15 mouse cellular contexts compared by ENCODE assay signal in the genomic region with DNA sequence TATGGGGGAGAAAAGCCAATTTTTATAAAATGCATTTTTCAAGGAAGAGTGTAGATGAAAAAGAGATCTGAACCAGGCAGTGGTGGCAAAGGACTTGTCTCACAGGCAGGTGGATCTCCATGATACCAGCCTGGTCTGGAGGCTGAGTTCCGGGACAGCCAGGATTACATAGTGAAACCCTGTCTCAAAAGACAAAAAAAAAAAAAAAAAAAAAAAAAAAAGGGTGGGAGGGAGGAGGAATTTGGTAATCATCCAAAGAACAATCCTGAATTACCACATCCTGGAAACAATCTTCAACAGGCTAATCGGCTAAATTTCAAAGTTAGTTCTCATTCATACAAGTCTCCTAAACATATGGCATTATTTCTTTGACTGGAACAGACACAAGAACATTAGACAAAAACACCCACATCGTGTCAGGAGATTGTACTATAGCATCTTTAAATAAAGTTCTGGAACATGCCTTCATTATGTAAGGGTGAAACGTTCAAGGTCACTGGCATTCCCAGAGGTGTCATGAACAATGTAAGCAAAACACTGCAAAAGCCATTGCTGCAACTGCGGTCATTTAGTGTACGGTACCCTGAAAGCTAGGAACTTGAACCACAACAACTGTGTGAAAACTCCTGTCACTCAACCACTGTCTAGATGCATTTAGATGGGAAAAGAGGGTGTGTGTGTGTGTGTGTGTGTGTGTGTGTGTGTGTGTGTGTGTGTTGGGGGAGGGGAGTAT.
DNase-seq lines count a peak whose midpoint lies in the region; ATAC-seq and TF ChIP-seq lines count a peak whose summit lies in the region.
"Had no signal": no experiment of that assay in that cellular context is flagged by ENCODE, and none has a peak within 500 bp of the region (broad histone marks: within the 10 kb centered on the region; RNA-seq: fewer than 3 reads in every experiment).

No protein-coding gene starts in this region.

- no peak for TF ChIP-seq CTCF in intestine, postnatal 0 days (IDR thresholded peaks at IDR 0.05; ENCODE audit: low read depth)

- ATAC-seq in intestine, embryonic 16.5 days: 0 out of 2 replicates have a peak, but pooled peaks have one; percentile 36
- no peak for ATAC-seq in intestine, postnatal 0 days
- ATAC-seq: forebrain, postnatal 0 days had no signal

- H3K36me3 ChIP-seq in intestine, embryonic 16.5 days (ENCODE audit: control insufficient read depth, insufficient read depth, low read length): peaks cover 5% of the 10 kb centered on the region; the same call in 1 of the 2 replicates
- H3K36me3 ChIP-seq in intestine, postnatal 0 days (ENCODE audit: control insufficient read depth, insufficient read depth): peaks cover 23% of the 10 kb centered on the region

- H3K9me3 ChIP-seq in intestine, embryonic 16.5 days (ENCODE audit: control insufficient read depth, low read length): no peaks in the 10 kb centered on the region
- no peaks in the 10 kb centered on the region for H3K9me3 ChIP-seq in intestine, postnatal 0 days (ENCODE audit: control insufficient read depth)
- H3K9me3 ChIP-seq: hindbrain, embryonic 12.5 days; limb, embryonic 13.5 days had no signal

- no peak overlapping the region for H3K4me2 ChIP-seq in intestine, embryonic 16.5 days (ENCODE audit: low read depth, low read length)
- no peak overlapping the region for H3K4me2 ChIP-seq in intestine, postnatal 0 days (replicated peaks; ENCODE audit: low read depth)
- H3K4me2 ChIP-seq: hindbrain, embryonic 12.5 days; limb, embryonic 13.5 days had no signal

- no peak overlapping the region for H3K4me3 ChIP-seq in intestine, embryonic 16.5 days (ENCODE audit: low read length)
- H3K4me3 ChIP-seq in intestine, postnatal 0 days (ENCODE audit: low read depth, low read length): no peak overlapping the region
- H3K4me3 ChIP-seq: erythroblast, embryonic 14.5 days; hindbrain, embryonic 12.5 days; limb, embryonic 13.5 days had no signal

- H3K27ac ChIP-seq in intestine, embryonic 16.5 days (ENCODE audit: low read length): no peak overlapping the region
- H3K27ac ChIP-seq in intestine, postnatal 0 days (ENCODE audit: low read depth, low read length): no peak overlapping the region
- H3K27ac ChIP-seq: hindbrain, embryonic 12.5 days; limb, embryonic 13.5 days had no signal

- intact Hi-C loops in left cerebral cortex, postnatal 14 days (cut with DNase I): loop anchor here (10.0 kb wide), 1 partner anchor 145 kb away; no protein-coding TSS in a partner anchor

- 53% methylated on average over 6 of the region's 6 CpGs for WGBS in intestine, embryonic 16.5 days
- WGBS in intestine, postnatal 0 days: 60% methylated on average over 6 of the region's 6 CpGs

- DNase-seq in embryo, embryonic 10.5 days (ENCODE audit: low spot score): peak; percentile 20
- DNase-seq in embryo, embryonic 9.5 days (ENCODE audit: extremely low spot score): no peak
- DNase-seq in 3T3-L1 (ENCODE audit: low read depth, low spot score): peak; percentile 61
- peak; percentile 24 for DNase-seq in brain, adult 2 months (ENCODE audit: low read depth, low spot score)
- no peak for DNase-seq in left cerebral cortex, postnatal 14 days (ENCODE audit: low spot score in 2 of 2)
- DNase-seq in thymus, adult 18-20 months: no peak
- DNase-seq: adrenal gland, adult 8-10 months; B cell, adult 2 months; forebrain, postnatal 0 days; layer of hippocampus, adult 9-11 months had no signal

- no peaks in the 10 kb centered on the region for H3K27me3 ChIP-seq in intestine, embryonic 16.5 days (replicated peaks; ENCODE audit: control insufficient read depth, insufficient read depth, low read length)
- H3K27me3 ChIP-seq in intestine, postnatal 0 days (replicated peaks; ENCODE audit: control insufficient read depth, insufficient read depth, low read length): no peaks in the 10 kb centered on the region
- H3K27me3 ChIP-seq: hindbrain, embryonic 12.5 days; limb, embryonic 13.5 days had no signal

- no peak overlapping the region for H3K9ac ChIP-seq in intestine, embryonic 16.5 days (ENCODE audit: low read depth, low read length)
- H3K9ac ChIP-seq in intestine, postnatal 0 days (ENCODE audit: low read depth, low read length): no peak overlapping the region
- H3K9ac ChIP-seq: forebrain, postnatal 0 days; hindbrain, embryonic 12.5 days; limb, embryonic 13.5 days had no signal

- H3K4me1 ChIP-seq in intestine, embryonic 16.5 days (ENCODE audit: control insufficient read depth, insufficient read depth, low read length): peaks cover 3% of the 10 kb centered on the region; the same call in 1 of the 2 replicates
- 0 out of 2 replicates have a peak, but pooled peaks cover 3% of the 10 kb centered on the region for H3K4me1 ChIP-seq in intestine, postnatal 0 days (replicated peaks; ENCODE audit: control insufficient read depth, insufficient read depth, low read length)
- H3K4me1 ChIP-seq: hindbrain, embryonic 12.5 days had no signal

Comparison
In these comparisons a context has a peak if more than half of its experiments do, and no peak if none do; other contexts are left out.
1. DNase-seq: peak in embryo, embryonic 10.5 days (single experiment), 3T3-L1 (single experiment) and brain, adult 2 months (single experiment); none in embryo, embryonic 9.5 days (single experiment), left cerebral cortex, postnatal 14 days (0 of 2) and thymus, adult 18-20 months (0 of 2).